Mouse (Mus musculus) cortical plate, adult 2 months (tissue): ENCODE measurements around the gene Hoxb2.

Experiments
- CTCF ChIP-seq: fragments of 200-500 bp; IDR thresholded peaks from 2 replicates; pipeline ENCODE4 v1.5.1; 2011; ENCODE audit warnings: mild to moderate bottlenecking, control low read depth, low read length; ENCODE audit not compliant: insufficient read depth; ENCODE audit errors: extremely low read depth
- POLR2A ChIP-seq: fragments of 200-500 bp; IDR thresholded peaks from 2 replicates; pipeline ENCODE4 v1.6.1; 2011; ENCODE audit warnings: mild to moderate bottlenecking, low read length, control low read depth; ENCODE audit not compliant: insufficient read depth; ENCODE audit errors: extremely low read depth

- TF ChIP-seq POLR2A (no peak), CTCF (no peak)
Observed at GRCm38 (mm10) chr11:96345893-96346806, 4.2 kb upstream of the Hoxb2 start.
